20 mouse cellular contexts compared by ENCODE assay signal in genomic region chr3:152813905-152814304, GRCm38 (mm10).
DNase-seq lines count a peak whose midpoint lies in the region; ATAC-seq and TF ChIP-seq lines count a peak whose summit lies in the region.
"Had no signal": no experiment of that assay in that cellular context is flagged by ENCODE, and none has a peak within 500 bp of the region (broad histone marks: within the 10 kb centered on the region; RNA-seq: fewer than 3 reads in every experiment).

No protein-coding gene starts in this region.

- no peak overlapping the region for H3K27ac ChIP-seq in limb, embryonic 14.5 days (replicated peaks; ENCODE audit: low read depth, low read length)
- no peak overlapping the region for H3K27ac ChIP-seq in limb, embryonic 10.5 days
- no peak overlapping the region for H3K27ac ChIP-seq in cerebellum, adult 2 months (ENCODE audit: insufficient read depth, low read length)
- H3K27ac ChIP-seq: embryonic facial prominence, embryonic 13.5 days; forebrain, embryonic 12.5 days; heart, embryonic 15.5 days; liver, embryonic 12.5 days; stomach, embryonic 15.5 days had no signal

- 54% methylated on average over 4 of the region's 4 CpGs for WGBS in limb, embryonic 14.5 days
- 78% methylated on average over 4 of the region's 4 CpGs for whole genome bisulfite sequencing in limb, embryonic 10.5 days
- WGBS in cerebellum, adult 2 months, result 89% methylated on average over 4 of the region's 4 CpGs

- H3K36me3 ChIP-seq in limb, embryonic 14.5 days (ENCODE audit: control insufficient read depth, insufficient read depth, low read length), result no peaks in the 10 kb centered on the region
- H3K36me3 ChIP-seq in limb, embryonic 10.5 days, result no peaks in the 10 kb centered on the region
- H3K36me3 ChIP-seq: embryonic facial prominence, embryonic 13.5 days; forebrain, embryonic 12.5 days; heart, embryonic 15.5 days; liver, embryonic 12.5 days; stomach, embryonic 15.5 days had no signal

- ATAC-seq in limb, embryonic 14.5 days (ENCODE audit: low FRiP score, low read depth), result no peak
- ATAC-seq in megakaryocyte-erythroid progenitor cell, adult 5-6 weeks (replicated peaks; ENCODE audit: low FRiP score, low TSS enrichment, poor library complexity, severe bottlenecking), result 0 out of 2 replicates have a peak, but pooled peaks have one; percentile 32
- ATAC-seq in erythroblast, adult 5-6 weeks (replicated peaks; ENCODE audit: low FRiP score, poor library complexity, severe bottlenecking), result no peak
- ATAC-seq: liver, embryonic 12.5 days had no signal

- no peaks in the 10 kb centered on the region for H3K9me3 ChIP-seq in limb, embryonic 14.5 days (ENCODE audit: control insufficient read depth, low read length)
- no peaks in the 10 kb centered on the region for H3K9me3 ChIP-seq in limb, embryonic 10.5 days (replicated peaks)
- H3K9me3 ChIP-seq: embryonic facial prominence, embryonic 13.5 days; forebrain, embryonic 12.5 days; heart, embryonic 15.5 days; liver, embryonic 12.5 days; stomach, embryonic 15.5 days had no signal

- no peak overlapping the region for H3K9ac ChIP-seq in limb, embryonic 14.5 days (ENCODE audit: low read depth, low read length, severe bottlenecking)
- H3K9ac ChIP-seq: embryonic facial prominence, embryonic 13.5 days; forebrain, embryonic 12.5 days; heart, embryonic 15.5 days; liver, embryonic 12.5 days; lung, embryonic 14.5 days; stomach, embryonic 15.5 days had no signal

- H3K4me1 ChIP-seq in limb, embryonic 14.5 days (ENCODE audit: control insufficient read depth, insufficient read depth, low read length), result no peaks in the 10 kb centered on the region
- no peaks in the 10 kb centered on the region for H3K4me1 ChIP-seq in limb, embryonic 10.5 days
- H3K4me1 ChIP-seq in cerebellum, adult 2 months (ENCODE audit: control insufficient read depth, insufficient read depth, low read length), result no peaks in the 10 kb centered on the region
- H3K4me1 ChIP-seq: embryonic facial prominence, embryonic 13.5 days; forebrain, embryonic 12.5 days; heart, embryonic 15.5 days; liver, embryonic 12.5 days; stomach, embryonic 15.5 days had no signal

- H3K4me2 ChIP-seq in limb, embryonic 14.5 days (replicated peaks; ENCODE audit: low read depth, low read length, severe bottlenecking), result no peak overlapping the region
- H3K4me2 ChIP-seq: embryonic facial prominence, embryonic 13.5 days; forebrain, embryonic 12.5 days; heart, embryonic 15.5 days; liver, embryonic 12.5 days; lung, embryonic 14.5 days; stomach, embryonic 15.5 days had no signal

- no peak for TF ChIP-seq POLR2A in limb, embryonic 14.5 days (IDR thresholded peaks at IDR 0.05; ENCODE audit: borderline replicate concordance, extremely low read depth, insufficient read depth, insufficient read length)
- no peak for TF ChIP-seq POLR2A in cerebellum, adult 2 months (IDR thresholded peaks at IDR 0.05; ENCODE audit: borderline replicate concordance, insufficient read depth, low read length)

- H3K27me3 ChIP-seq in limb, embryonic 14.5 days (ENCODE audit: control insufficient read depth, insufficient read depth, low read length), result no peaks in the 10 kb centered on the region
- H3K27me3 ChIP-seq in limb, embryonic 10.5 days (ENCODE audit: low read depth, poor library complexity, severe bottlenecking), result no peaks in the 10 kb centered on the region
- H3K27me3 ChIP-seq in cerebellum, adult 2 months (ENCODE audit: control insufficient read depth, insufficient read depth, low read length), result no peaks in the 10 kb centered on the region
- H3K27me3 ChIP-seq: embryonic facial prominence, embryonic 13.5 days; forebrain, embryonic 12.5 days; heart, embryonic 15.5 days; liver, embryonic 12.5 days; stomach, embryonic 15.5 days had no signal

- peak; percentile 9 for DNase-seq in limb, embryonic 14.5 days (ENCODE audit: low spot score)
- no peak for DNase-seq in limb, embryonic 10.5 days (ENCODE audit: low spot score)
- peak; percentile 82 for DNase-seq in MN1 (ENCODE audit: low spot score)
- peak; percentile 16 for DNase-seq in adrenal gland, postnatal 25 days
- no peak for DNase-seq in cerebellum, adult 2 months
- DNase-seq in embryo, embryonic 10 days (ENCODE audit: low spot score), result no peak
- DNase-seq: cerebellum, adult 11 months; kidney, adult 9 months; left cerebral cortex, postnatal 4 days; lung, embryonic 14.5 days; midbrain, embryonic 14.5 days; spleen, adult 18-20 months; thymus, adult 2 months had no signal

- no peak for TF ChIP-seq CTCF in cerebellum, adult 2 months (IDR thresholded peaks at IDR 0.05; ENCODE audit: borderline replicate concordance, insufficient read depth, low read depth, low read length)

- no peak overlapping the region for H3K4me3 ChIP-seq in limb, embryonic 14.5 days (replicated peaks; ENCODE audit: low read length)
- no peak overlapping the region for H3K4me3 ChIP-seq in limb, embryonic 10.5 days
- no peak overlapping the region for H3K4me3 ChIP-seq in cerebellum, adult 2 months (replicated peaks; ENCODE audit: insufficient read depth, low read depth, low read length)
- H3K4me3 ChIP-seq: embryonic facial prominence, embryonic 13.5 days; forebrain, embryonic 12.5 days; heart, embryonic 15.5 days; liver, embryonic 12.5 days; stomach, embryonic 15.5 days had no signal

Comparison
In these comparisons a context has a peak if more than half of its experiments do, and no peak if none do; other contexts are left out.
1. DNase-seq: peak in limb, embryonic 14.5 days (single experiment), MN1 (single experiment) and adrenal gland, postnatal 25 days (single experiment); none in limb, embryonic 10.5 days (single experiment), cerebellum, adult 2 months (0 of 2) and embryo, embryonic 10 days (single experiment).